ENCODE assay signal across 13 mouse cellular contexts in the genomic region with DNA sequence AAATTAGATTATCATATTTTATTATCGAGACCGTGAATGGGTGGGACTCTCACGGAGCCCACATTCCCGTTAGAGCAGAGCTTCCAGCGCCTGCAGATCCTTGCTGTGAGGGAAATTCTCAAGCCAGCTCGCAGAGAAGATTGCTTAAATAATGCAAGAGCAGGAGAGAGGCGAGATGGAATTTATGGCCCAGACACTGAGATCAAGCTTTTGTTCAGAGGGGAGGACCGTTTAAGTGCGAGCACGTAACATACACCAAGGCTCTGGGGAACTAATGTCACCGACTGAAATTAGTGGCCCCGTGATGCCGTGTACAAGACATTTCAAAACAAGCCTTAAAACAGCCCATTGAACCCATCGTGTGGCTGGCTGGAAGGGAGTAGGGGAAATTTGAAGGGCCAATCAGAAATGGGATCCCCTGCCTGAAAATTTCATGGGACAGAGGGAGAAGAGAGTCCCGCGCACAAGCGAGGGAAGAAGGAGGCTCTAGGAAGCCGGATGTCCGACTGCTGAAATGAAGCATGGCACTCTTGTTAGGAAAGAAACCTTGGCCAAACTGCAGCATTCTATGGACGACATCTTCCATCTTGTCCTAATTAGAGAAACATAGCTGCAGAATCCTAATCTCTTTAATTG.
DNase-seq lines count a peak whose midpoint lies in the region; ATAC-seq and TF ChIP-seq lines count a peak whose summit lies in the region.
"Had no signal": no experiment of that assay in that cellular context is flagged by ENCODE, and none has a peak within 500 bp of the region (broad histone marks: within the 10 kb centered on the region; RNA-seq: fewer than 3 reads in every experiment).

No protein-coding gene starts in this region.

- ATAC-seq in forebrain, postnatal 0 days, result 0 out of 2 replicates have a peak, but pooled peaks have one; percentile 2
- ATAC-seq in lung, embryonic 16.5 days (ENCODE audit: low read depth), result peak; percentile 20
- no peak for ATAC-seq in hindbrain, embryonic 16.5 days
- ATAC-seq in neural tube, embryonic 15.5 days (ENCODE audit: low FRiP score), result peak; percentile 59; the same call in 1 of the 2 replicates
- no peak for ATAC-seq in liver, embryonic 11.5 days (replicated peaks; ENCODE audit: low FRiP score)

- H3K9me3 ChIP-seq in forebrain, postnatal 0 days (ENCODE audit: low read length), result no peaks in the 10 kb centered on the region
- H3K9me3 ChIP-seq in forebrain, embryonic 10.5 days, result no peaks in the 10 kb centered on the region
- H3K9me3 ChIP-seq in lung, embryonic 16.5 days (ENCODE audit: control insufficient read depth, low read length), result no peaks in the 10 kb centered on the region
- H3K9me3 ChIP-seq in hindbrain, embryonic 16.5 days (ENCODE audit: control insufficient read depth, low read length), result no peaks in the 10 kb centered on the region
- H3K9me3 ChIP-seq in neural tube, embryonic 15.5 days (replicated peaks), result no peaks in the 10 kb centered on the region
- H3K9me3 ChIP-seq in liver, embryonic 11.5 days (ENCODE audit: control insufficient read depth, low read length), result no peaks in the 10 kb centered on the region
- H3K9me3 ChIP-seq: megakaryocyte, embryonic 14.5 days had no signal

- H3K4me2 ChIP-seq in forebrain, postnatal 0 days (ENCODE audit: low read depth), result no peak overlapping the region
- peak overlapping the region; percentile 1; the same call in 1 of the 2 replicates for H3K4me2 ChIP-seq in lung, embryonic 16.5 days (ENCODE audit: low read depth, low read length)
- H3K4me2 ChIP-seq in hindbrain, embryonic 16.5 days (ENCODE audit: low read length), result peak overlapping the region; percentile 32
- H3K4me2 ChIP-seq in neural tube, embryonic 15.5 days, result peak overlapping the region; percentile 57
- no peak overlapping the region for H3K4me2 ChIP-seq in liver, embryonic 11.5 days

- TF ChIP-seq CTCF in forebrain, postnatal 0 days (IDR thresholded peaks at IDR 0.05; ENCODE audit: low read depth), result no peak

- H3K4me1 ChIP-seq in forebrain, postnatal 0 days (ENCODE audit: insufficient read depth), result 0 out of 2 replicates have a peak, but pooled peaks cover 4% of the 10 kb centered on the region
- peaks cover 20% of the 10 kb centered on the region for H3K4me1 ChIP-seq in forebrain, embryonic 10.5 days
- H3K4me1 ChIP-seq in lung, embryonic 16.5 days (replicated peaks; ENCODE audit: control insufficient read depth, insufficient read depth, low read length), result peaks cover 31% of the 10 kb centered on the region
- peaks cover 14% of the 10 kb centered on the region for H3K4me1 ChIP-seq in hindbrain, embryonic 16.5 days (ENCODE audit: control insufficient read depth, insufficient read depth, low read depth, low read length)
- peaks cover 32% of the 10 kb centered on the region for H3K4me1 ChIP-seq in neural tube, embryonic 15.5 days
- H3K4me1 ChIP-seq in liver, embryonic 11.5 days (replicated peaks; ENCODE audit: control insufficient read depth, insufficient read depth, low read length), result no peaks in the 10 kb centered on the region
- H3K4me1 ChIP-seq: megakaryocyte, embryonic 14.5 days had no signal

- WGBS in forebrain, postnatal 0 days, result 64% methylated on average over 20 of the region's 20 CpGs
- 86% methylated on average over 20 of the region's 20 CpGs for WGBS in forebrain, embryonic 10.5 days
- WGBS in lung, embryonic 16.5 days, result 59% methylated on average over 20 of the region's 20 CpGs
- WGBS in hindbrain, embryonic 16.5 days, result 49% methylated on average over 20 of the region's 20 CpGs
- WGBS in neural tube, embryonic 15.5 days, result 11% methylated on average over 20 of the region's 20 CpGs
- WGBS in liver, embryonic 11.5 days, result 81% methylated on average over 20 of the region's 20 CpGs

- no peaks in the 10 kb centered on the region for H3K36me3 ChIP-seq in forebrain, postnatal 0 days (ENCODE audit: insufficient read depth)
- H3K36me3 ChIP-seq in forebrain, embryonic 10.5 days (replicated peaks), result no peaks in the 10 kb centered on the region
- no peaks in the 10 kb centered on the region for H3K36me3 ChIP-seq in lung, embryonic 16.5 days (ENCODE audit: control insufficient read depth, insufficient read depth, low read length)
- H3K36me3 ChIP-seq in hindbrain, embryonic 16.5 days (ENCODE audit: control insufficient read depth, insufficient read depth, low read length), result no peaks in the 10 kb centered on the region
- no peaks in the 10 kb centered on the region for H3K36me3 ChIP-seq in neural tube, embryonic 15.5 days
- H3K36me3 ChIP-seq in liver, embryonic 11.5 days (ENCODE audit: control insufficient read depth, insufficient read depth, low read length), result no peaks in the 10 kb centered on the region

- no peak overlapping the region for H3K9ac ChIP-seq in forebrain, postnatal 0 days
- no peak overlapping the region for H3K9ac ChIP-seq in lung, embryonic 16.5 days (ENCODE audit: low read length)
- H3K9ac ChIP-seq in hindbrain, embryonic 16.5 days (ENCODE audit: low read depth, low read length), result no peak overlapping the region
- peak overlapping the region; percentile 37 for H3K9ac ChIP-seq in neural tube, embryonic 15.5 days (replicated peaks)
- H3K9ac ChIP-seq in liver, embryonic 11.5 days (ENCODE audit: low read depth, low read length), result no peak overlapping the region

- no peak overlapping the region for H3K4me3 ChIP-seq in forebrain, postnatal 0 days (ENCODE audit: low read depth, low read length)
- H3K4me3 ChIP-seq in forebrain, embryonic 10.5 days, result no peak overlapping the region
- H3K4me3 ChIP-seq in lung, embryonic 16.5 days (ENCODE audit: low read length), result no peak overlapping the region
- H3K4me3 ChIP-seq in hindbrain, embryonic 16.5 days (ENCODE audit: low read length), result no peak overlapping the region
- peak overlapping the region; percentile 31 for H3K4me3 ChIP-seq in neural tube, embryonic 15.5 days (replicated peaks)
- no peak overlapping the region for H3K4me3 ChIP-seq in liver, embryonic 11.5 days (ENCODE audit: low read depth, low read length)
- H3K4me3 ChIP-seq: megakaryocyte, embryonic 14.5 days had no signal

- H3K27ac ChIP-seq in forebrain, postnatal 0 days (ENCODE audit: low read depth, low read length), result peak overlapping the region; percentile 11; the same call in 1 of the 2 replicates
- no peak overlapping the region for H3K27ac ChIP-seq in forebrain, embryonic 10.5 days
- H3K27ac ChIP-seq in lung, embryonic 16.5 days (ENCODE audit: low read length), result peak overlapping the region; percentile 89
- H3K27ac ChIP-seq in hindbrain, embryonic 16.5 days (ENCODE audit: low read depth, low read length), result no peak overlapping the region
- H3K27ac ChIP-seq in neural tube, embryonic 15.5 days (replicated peaks), result peak overlapping the region; percentile 72
- H3K27ac ChIP-seq in liver, embryonic 11.5 days (ENCODE audit: low read depth, low read length), result no peak overlapping the region

- DNase-seq in forebrain, postnatal 0 days, result no peak
- no peak for DNase-seq in forebrain, embryonic 10.5 days (ENCODE audit: extremely low spot score, low spot score)
- no peak for DNase-seq in lung, postnatal 25 days (ENCODE audit: low spot score)
- no peak for DNase-seq in adrenal gland, adult 2 months
- no peak for DNase-seq in liver, embryonic 11.5 days (ENCODE audit: low spot score)
- DNase-seq: heart, adult 18-20 months; layer of hippocampus, adult 9-11 months; liver; thymus, postnatal 14 days had no signal

- no peaks in the 10 kb centered on the region for H3K27me3 ChIP-seq in forebrain, postnatal 0 days (ENCODE audit: insufficient read depth, low read length)
- no peaks in the 10 kb centered on the region for H3K27me3 ChIP-seq in forebrain, embryonic 10.5 days (ENCODE audit: poor library complexity, severe bottlenecking)
- H3K27me3 ChIP-seq in lung, embryonic 16.5 days (ENCODE audit: control insufficient read depth, insufficient read depth, low read depth, low read length), result no peaks in the 10 kb centered on the region
- H3K27me3 ChIP-seq in hindbrain, embryonic 16.5 days (replicated peaks; ENCODE audit: control insufficient read depth, insufficient read depth, low read length), result no peaks in the 10 kb centered on the region
- no peaks in the 10 kb centered on the region for H3K27me3 ChIP-seq in neural tube, embryonic 15.5 days (replicated peaks)
- no peaks in the 10 kb centered on the region for H3K27me3 ChIP-seq in liver, embryonic 11.5 days (replicated peaks; ENCODE audit: control insufficient read depth, insufficient read depth, low read length)

Comparison
In these comparisons a context has a peak if more than half of its experiments do, and no peak if none do; other contexts are left out.
1. H3K27ac ChIP-seq: peak in forebrain, postnatal 0 days (single experiment), lung, embryonic 16.5 days (single experiment) and neural tube, embryonic 15.5 days (single experiment); none in forebrain, embryonic 10.5 days (single experiment), hindbrain, embryonic 16.5 days (single experiment) and liver, embryonic 11.5 days (single experiment).
2. ATAC-seq: peak in forebrain, postnatal 0 days (single experiment), lung, embryonic 16.5 days (single experiment) and neural tube, embryonic 15.5 days (single experiment); none in hindbrain, embryonic 16.5 days (single experiment) and liver, embryonic 11.5 days (single experiment).
3. H3K4me2 ChIP-seq: peak in lung, embryonic 16.5 days (single experiment), hindbrain, embryonic 16.5 days (single experiment) and neural tube, embryonic 15.5 days (single experiment); none in forebrain, postnatal 0 days (single experiment) and liver, embryonic 11.5 days (single experiment).